Mouse (Mus musculus): ENCODE data around the gene Cxadr. TPM values are rescaled to one million over a fixed set of nuclear protein-coding genes. Genes with fewer than 3 reads are reported as not detected.

Gene Cxadr
- 12.0 and 17.7 TPM in 2 replicates for polyA plus RNA-seq (2015; fragmentation: Nextera tagmentation; extraction: Ambion mirVana)

- Histone ChIP-seq H3K9ac (peak within 1 kb of the TSS; percentile 70), H3K9me3 (replicated peaks) (no peaks in the 10 kb centered on the region), H3K4me3 (replicated peaks) (peak within 1 kb of the TSS; percentile 63), H3K4me1 (replicated peaks) (peaks cover 8% of the 10 kb centered on the region; the same call in 1 of the 2 replicates), H3K4me2 (peak within 1 kb of the TSS; percentile 77), H3K36me3 (no peaks in the 10 kb centered on the region), H3K27me3 (peaks cover 49% of the 10 kb centered on the region), H3K27ac (peak within 1 kb of the TSS; percentile 58; the same call in 1 of the 2 replicates)
- DNase-seq (peak; percentile 11), ATAC-seq (ENCODE audit: low read depth) (peak; percentile 79)
- WGBS (ENCODE audit: insufficient replicate concordance) = under 1% methylated on average over 34 of the region's 34 CpGs
Measured at GRCm38 (mm10) chr16:78301183-78301830, at the start of gene Cxadr. Gene Cxadr (plus strand): TSS chr16:78301489.

- Histone ChIP-seq H3K36me3 (no peaks in the 10 kb centered on the region), H3K4me2 (no peak overlapping the region), H3K9ac (no peak overlapping the region), H3K27ac (no peak overlapping the region), H3K4me3 (replicated peaks) (no peak overlapping the region), H3K9me3 (replicated peaks) (no peaks in the 10 kb centered on the region), H3K27me3 (no peaks in the 10 kb centered on the region), H3K4me1 (replicated peaks) (no peaks in the 10 kb centered on the region)
- ATAC-seq (ENCODE audit: low read depth) = no peak
- 58% methylated on average over 4 of the region's 4 CpGs for WGBS (ENCODE audit: insufficient replicate concordance)
- DNase-seq = no peak
Measured at GRCm38 (mm10) chr16:78258989-78259388, 42.3 kb upstream of the Cxadr start.

GRCm38 (mm10) chr16:78260070-78260879, 41.0 kb upstream of the Cxadr start:
- no peak for ATAC-seq (ENCODE audit: low read depth)
- H3K4me1 ChIP-seq (replicated peaks) = peaks cover 3% of the 10 kb centered on the region
- H3K9me3 ChIP-seq (replicated peaks) = no peaks in the 10 kb centered on the region
- H3K27ac ChIP-seq = no peak overlapping the region
- 55% methylated on average over 10 of the region's 10 CpGs for WGBS (ENCODE audit: insufficient replicate concordance)
- DNase-seq = no peak
- no peak overlapping the region for H3K9ac ChIP-seq
- H3K4me3 ChIP-seq (replicated peaks) = no peak overlapping the region
- H3K27me3 ChIP-seq = no peaks in the 10 kb centered on the region
- no peak overlapping the region for H3K4me2 ChIP-seq
- no peaks in the 10 kb centered on the region for H3K36me3 ChIP-seq

GRCm38 (mm10) chr16:78261520-78261919, 39.8 kb upstream of the Cxadr start:
- H3K4me3 ChIP-seq (replicated peaks) = no peak overlapping the region
- DNase-seq (no peak), ATAC-seq (ENCODE audit: low read depth) (no peak)
- H3K36me3 ChIP-seq = no peaks in the 10 kb centered on the region
- H3K27me3 ChIP-seq = no peaks in the 10 kb centered on the region
- no peak overlapping the region for H3K27ac ChIP-seq
- H3K4me2 ChIP-seq = no peak overlapping the region
- no peak overlapping the region for H3K9ac ChIP-seq
- 69% methylated on average over 3 of the region's 3 CpGs for WGBS (ENCODE audit: insufficient replicate concordance)
- peaks cover 14% of the 10 kb centered on the region for H3K4me1 ChIP-seq (replicated peaks)
- H3K9me3 ChIP-seq (replicated peaks) = no peaks in the 10 kb centered on the region

DNA sequence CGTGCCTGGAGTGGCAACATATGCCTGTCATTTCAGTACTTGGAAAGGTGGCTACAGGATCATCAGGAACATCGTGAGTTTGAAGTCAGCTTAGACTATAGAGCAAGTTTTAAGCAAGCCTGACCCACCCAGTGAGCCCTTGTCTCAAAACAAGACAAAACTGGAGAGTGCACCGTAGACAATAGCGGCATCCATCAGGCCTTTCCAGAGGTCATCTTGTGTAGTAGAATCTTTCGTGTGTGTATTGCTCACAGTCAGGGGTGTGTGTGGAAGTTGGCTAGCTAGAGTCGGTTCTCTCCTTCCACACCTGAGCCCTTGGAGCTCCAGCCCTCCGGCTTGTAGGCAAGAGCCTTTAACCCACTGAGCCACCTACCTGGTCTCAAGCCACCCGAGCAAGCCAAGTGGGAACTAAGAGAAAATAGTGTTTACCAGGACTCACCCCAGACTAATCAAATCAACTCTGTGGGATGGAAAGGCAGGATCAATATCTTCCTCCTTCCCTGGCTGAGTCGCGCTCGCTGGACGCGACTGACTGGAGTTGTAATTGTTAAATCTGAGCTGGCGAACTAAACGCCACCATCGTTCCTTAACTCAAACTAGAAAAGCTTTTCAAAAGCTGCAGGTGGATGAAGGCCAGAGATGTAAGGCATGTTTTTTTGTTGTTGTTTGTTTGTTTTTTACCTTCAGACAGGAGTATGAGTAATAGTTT, 36.7 kb upstream of the Cxadr start:
- Histone ChIP-seq H3K36me3 (no peaks in the 10 kb centered on the region), H3K27ac (peak overlapping the region; percentile 18; the same call in 1 of the 2 replicates)
- no peak for DNase-seq

GRCm38 (mm10) chr16:78265151-78265590, 36.1 kb upstream of the Cxadr start:
- Histone ChIP-seq H3K4me1 (replicated peaks) (peaks cover 21% of the 10 kb centered on the region), H3K4me2 (peak overlapping the region; percentile 55), H3K9me3 (replicated peaks) (no peaks in the 10 kb centered on the region), H3K27ac (peak overlapping the region; percentile 44), H3K36me3 (no peaks in the 10 kb centered on the region), H3K9ac (0 out of 2 replicates have a peak overlapping the region, but pooled peaks have one; percentile 11), H3K4me3 (replicated peaks) (peak overlapping the region; percentile 40), H3K27me3 (no peaks in the 10 kb centered on the region)
- WGBS (ENCODE audit: insufficient replicate concordance) = 1% methylated on average over 7 of the region's 7 CpGs
- DNase-seq = no peak
- no peak for ATAC-seq (ENCODE audit: low read depth)

More for the DNA sequence above, 36.7 kb upstream of the Cxadr start:
- H3K27me3 ChIP-seq = no peaks in the 10 kb centered on the region
- WGBS (ENCODE audit: insufficient replicate concordance) = 17% methylated on average over 16 of the region's 16 CpGs
- peak overlapping the region; percentile 40 for H3K4me3 ChIP-seq (replicated peaks)
- peak overlapping the region; percentile 55 for H3K4me2 ChIP-seq
- no peaks in the 10 kb centered on the region for H3K9me3 ChIP-seq (replicated peaks)
- 0 out of 2 replicates have a peak overlapping the region, but pooled peaks have one; percentile 11 for H3K9ac ChIP-seq
- ATAC-seq (ENCODE audit: low read depth) = no peak
- peaks cover 21% of the 10 kb centered on the region for H3K4me1 ChIP-seq (replicated peaks)

- H3K27ac ChIP-seq = no peak overlapping the region
- WGBS (ENCODE audit: insufficient replicate concordance) = 36% methylated on average over 11 of the region's 11 CpGs
- H3K4me3 ChIP-seq (replicated peaks) = no peak overlapping the region
- no peak overlapping the region for H3K4me2 ChIP-seq
- H3K36me3 ChIP-seq = no peaks in the 10 kb centered on the region
- H3K27me3 ChIP-seq = no peaks in the 10 kb centered on the region
- no peak overlapping the region for H3K9ac ChIP-seq
- H3K9me3 ChIP-seq (replicated peaks) = no peaks in the 10 kb centered on the region
- peaks cover 21% of the 10 kb centered on the region for H3K4me1 ChIP-seq (replicated peaks)
- DNase-seq (no peak), ATAC-seq (ENCODE audit: low read depth) (no peak)
Measured at GRCm38 (mm10) chr16:78265826-78266225, 35.5 kb upstream of the Cxadr start.

DNA sequence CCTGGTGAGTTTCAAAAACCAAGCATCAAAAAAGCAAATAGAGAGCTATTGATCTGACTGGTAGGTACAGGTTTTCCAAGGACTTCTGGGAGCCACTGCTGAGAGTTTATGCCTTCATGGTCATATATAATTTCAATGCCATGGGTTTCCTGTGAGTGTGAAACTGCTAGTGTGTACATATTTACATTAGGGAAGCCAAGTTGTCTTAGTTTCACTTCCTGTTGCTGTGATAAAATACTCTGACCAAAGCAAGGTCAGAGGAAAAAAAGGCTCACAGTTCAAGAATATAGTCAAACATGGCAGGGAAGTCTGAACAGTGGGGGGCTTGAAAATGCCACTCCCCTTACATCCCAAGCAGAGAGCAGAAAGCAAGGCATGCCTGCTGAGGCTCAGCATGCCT, 33.8 kb upstream of the Cxadr start:
- Histone ChIP-seq H3K9ac (no peak overlapping the region), H3K4me2 (no peak overlapping the region), H3K4me1 (replicated peaks) (peaks cover 21% of the 10 kb centered on the region), H3K4me3 (replicated peaks) (no peak overlapping the region), H3K9me3 (replicated peaks) (no peaks in the 10 kb centered on the region), H3K36me3 (no peaks in the 10 kb centered on the region), H3K27ac (peak overlapping the region; percentile 45), H3K27me3 (no peaks in the 10 kb centered on the region)
- ATAC-seq (ENCODE audit: low read depth) (no peak), DNase-seq (no peak)

DNA sequence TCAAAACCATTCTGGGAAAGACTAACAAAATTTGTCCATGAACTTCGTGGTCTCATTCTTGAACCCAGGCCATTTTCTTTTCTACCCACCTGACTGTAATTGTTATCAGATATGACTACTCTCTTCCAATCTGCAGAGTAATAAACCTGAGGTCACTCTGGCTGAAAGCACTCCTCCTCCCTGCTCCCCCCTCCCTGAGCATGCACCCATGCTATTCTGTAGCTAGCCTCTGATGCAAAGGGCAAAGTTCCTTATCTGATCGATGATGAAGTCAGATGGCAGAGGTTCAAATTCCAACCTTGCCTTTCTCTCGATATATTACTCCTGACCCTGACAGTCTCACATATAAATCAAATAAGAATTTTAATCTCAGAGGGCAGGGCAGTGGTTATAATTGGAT, 33.1 kb upstream of the Cxadr start:
- H3K4me1 ChIP-seq (replicated peaks) = peaks cover 21% of the 10 kb centered on the region
- H3K4me2 ChIP-seq = no peak overlapping the region
- 56% methylated on average over 3 of the region's 3 CpGs for WGBS (ENCODE audit: insufficient replicate concordance)
- H3K27ac ChIP-seq = no peak overlapping the region
- no peak overlapping the region for H3K4me3 ChIP-seq (replicated peaks)
- no peaks in the 10 kb centered on the region for H3K27me3 ChIP-seq
- no peaks in the 10 kb centered on the region for H3K36me3 ChIP-seq
- H3K9ac ChIP-seq = no peak overlapping the region
- no peaks in the 10 kb centered on the region for H3K9me3 ChIP-seq (replicated peaks)
- ATAC-seq (ENCODE audit: low read depth) (peak; percentile 56), DNase-seq (no peak)

DNA sequence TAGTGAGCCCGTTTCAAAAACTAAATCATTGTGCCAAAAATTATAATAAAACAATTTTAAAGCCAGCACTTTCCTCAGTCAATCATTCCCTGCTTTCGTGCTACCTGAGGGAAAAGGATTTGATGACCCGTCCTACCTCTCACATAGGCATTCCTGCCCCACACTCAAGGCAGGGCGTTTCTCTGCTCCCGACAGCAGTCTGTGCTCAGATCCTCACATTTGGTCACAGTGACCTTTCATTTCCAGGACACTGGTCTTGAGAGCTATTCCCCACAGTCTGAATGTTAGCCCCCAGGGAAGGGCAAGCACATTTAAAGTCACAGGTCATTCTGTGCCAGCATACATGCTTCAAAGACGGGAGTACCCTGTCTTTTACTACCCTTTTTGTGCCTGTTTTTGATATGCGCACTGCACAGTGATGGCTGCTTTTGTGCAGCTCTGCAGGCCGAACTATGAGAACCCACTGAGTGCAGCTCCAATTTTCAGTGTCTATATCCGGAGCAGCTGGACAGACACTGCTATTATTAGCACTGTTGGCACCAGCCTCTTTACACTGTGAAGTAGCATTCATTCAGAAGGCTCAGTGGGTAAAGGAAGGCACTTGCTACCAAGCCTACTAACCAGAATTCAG, 26.3 kb upstream of the Cxadr start:
- H3K27me3 ChIP-seq = no peaks in the 10 kb centered on the region
- no peak overlapping the region for H3K4me3 ChIP-seq (replicated peaks)
- DNase-seq = no peak
- H3K36me3 ChIP-seq = no peaks in the 10 kb centered on the region
- no peaks in the 10 kb centered on the region for H3K9me3 ChIP-seq (replicated peaks)
- no peak for ATAC-seq (ENCODE audit: low read depth)
- 66% methylated on average over 9 of the region's 9 CpGs for WGBS (ENCODE audit: insufficient replicate concordance)
- no peak overlapping the region for H3K9ac ChIP-seq
- H3K4me1 ChIP-seq (replicated peaks) = no peaks in the 10 kb centered on the region
- no peak overlapping the region for H3K4me2 ChIP-seq
- H3K27ac ChIP-seq = no peak overlapping the region

DNA sequence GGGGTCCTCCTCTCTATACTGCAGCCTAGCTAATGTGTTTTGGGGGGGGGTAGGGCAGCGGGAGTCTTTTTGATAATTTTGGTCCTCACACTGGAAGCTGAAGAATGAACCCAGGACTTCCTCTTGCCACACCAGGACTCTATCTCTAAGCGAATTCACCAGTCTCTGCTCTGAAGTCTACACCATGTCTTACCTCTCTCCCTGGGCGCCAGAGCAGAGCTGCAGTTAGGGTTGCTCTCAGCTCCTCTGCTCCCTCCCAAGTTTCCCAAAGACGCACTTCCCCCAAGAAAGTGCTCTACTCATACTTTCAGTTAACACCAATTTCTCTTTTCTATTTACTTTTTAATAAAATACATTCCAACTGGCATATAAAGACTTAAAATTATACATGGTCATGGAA, 23.7 kb upstream of the Cxadr start:
- WGBS (ENCODE audit: insufficient replicate concordance) = 25% methylated on average over 4 of the region's 4 CpGs
- H3K27ac ChIP-seq = no peak overlapping the region
- H3K4me2 ChIP-seq = no peak overlapping the region
- no peak for DNase-seq
- H3K27me3 ChIP-seq = no peaks in the 10 kb centered on the region
- no peaks in the 10 kb centered on the region for H3K9me3 ChIP-seq (replicated peaks)
- no peaks in the 10 kb centered on the region for H3K36me3 ChIP-seq
- ATAC-seq (ENCODE audit: low read depth) = no peak
- no peaks in the 10 kb centered on the region for H3K4me1 ChIP-seq (replicated peaks)
- H3K4me3 ChIP-seq (replicated peaks) = no peak overlapping the region
- H3K9ac ChIP-seq = no peak overlapping the region
